Mouse (Mus musculus): ENCODE data around the gene Zfp746.

Gene Zfp746

GRCm38 (mm10) chr6:48047114-48047449 is 39.3 kb downstream of the Zfp746 start:
- no peak for DNase-seq (ENCODE audit: low spot score in 2 of 2)

GRCm38 (mm10) chr6:48032661-48033060 is 53.7 kb downstream of the Zfp746 start:
- DNase-seq (ENCODE audit: low spot score in 2 of 2), result no peak

- DNase-seq (ENCODE audit: low spot score in 2 of 2), result no peak
Observed at GRCm38 (mm10) chr6:48025905-48026660, 60.3 kb downstream of the Zfp746 start.

- DNase-seq (ENCODE audit: low spot score in 2 of 2), result no peak
Observed at GRCm38 (mm10) chr6:48024994-48025345, 61.4 kb downstream of the Zfp746 start.

- DNase-seq (ENCODE audit: low spot score in 2 of 2), result no peak
Observed at GRCm38 (mm10) chr6:48024330-48024993, 61.9 kb downstream of the Zfp746 start.

- DNase-seq (ENCODE audit: low spot score in 2 of 2), result no peak
Observed at GRCm38 (mm10) chr6:48022672-48023071, 63.7 kb downstream of the Zfp746 start.

GRCm38 (mm10) chr6:48021678-48022077 is 64.7 kb downstream of the Zfp746 start:
- DNase-seq (ENCODE audit: low spot score in 2 of 2), result no peak

- DNase-seq (ENCODE audit: low spot score in 2 of 2), result peak in 1 of 2 experiments; percentile 20
Observed at GRCm38 (mm10) chr6:48020006-48020405, 66.4 kb downstream of the Zfp746 start.

GRCm38 (mm10) chr6:48016841-48017240 is 69.6 kb downstream of the Zfp746 start:
- no peak for DNase-seq (ENCODE audit: low spot score in 2 of 2)

- DNase-seq (ENCODE audit: low spot score in 2 of 2), result peak in 1 of 2 experiments; percentile 57
Observed at GRCm38 (mm10) chr6:48016090-48016521, 70.3 kb downstream of the Zfp746 start.
